Mouse (Mus musculus) lung, embryonic 16.5 days (tissue): ENCODE measurements at regions not wholly inside any gene's neighbourhood (a gene's known extent, or its start where the extent isn't known, plus 50 kb on each side); places are given as distances from the start of the nearest gene placed in this dataset.
"Not testable (repeated sequence)": the region's sequence is repeated elsewhere in the genome, so short reads cannot be mapped to it uniquely, and the experiment has no call there.

Source experiments
- ATAC-seq: fragments of 200-750 bp; cut with Nextera tagmentation; 2 replicates; pipeline ENCODE4 v1.8.0; 2017; ENCODE audit warnings: low read depth, mild to moderate bottlenecking, moderate library complexity
- H3K27ac ChIP-seq: fragments of 300-500 bp; sonication (generic); 2 replicates; pipeline ENCODE4 v1.5.1; 2014; ENCODE audit warnings: mild to moderate bottlenecking, control low read depth, low read length
- H3K27me3 ChIP-seq: fragments of 300-500 bp; sonication (generic); 2 replicates; pipeline ENCODE4 v1.6.1; 2014; ENCODE audit warnings: low read depth, low read length, mixed read lengths; ENCODE audit not compliant: control insufficient read depth, insufficient read depth
- H3K36me3 ChIP-seq: fragments of 300-500 bp; sonication (generic); 2 replicates; pipeline ENCODE4 v1.6.1; 2014; ENCODE audit warnings: low read length; ENCODE audit not compliant: control insufficient read depth, insufficient read depth
- H3K4me1 ChIP-seq: fragments of 300-500 bp; sonication (generic); replicated peaks from 2 replicates; pipeline ENCODE4 v1.6.1; 2014; ENCODE audit warnings: low read length, mixed read lengths; ENCODE audit not compliant: control insufficient read depth, insufficient read depth
- H3K4me2 ChIP-seq: fragments of 300-500 bp; sonication (generic); 2 replicates; pipeline ENCODE4 v1.6.1; 2014; ENCODE audit warnings: low read depth, low read length, control low read depth
- H3K4me3 ChIP-seq: fragments of 300-500 bp; sonication (generic); 2 replicates; pipeline ENCODE4 v1.5.1; 2014; ENCODE audit warnings: mild to moderate bottlenecking, low read length, control low read depth
- H3K9ac ChIP-seq: fragments of 300-500 bp; sonication (generic); 2 replicates; pipeline ENCODE4 v1.6.1; 2014; ENCODE audit warnings: low read length, control low read depth
- H3K9me3 ChIP-seq: fragments of 300-500 bp; sonication (generic); 2 replicates; pipeline ENCODE4 v1.6.1; 2016; ENCODE audit warnings: low read length; ENCODE audit not compliant: control insufficient read depth
- WGBS: fragments of 180-500 bp; shearing (Covaris S2); extraction: QIAGEN DNeasy Blood & Tissue Kit; methylation state at CpG from one replicate; pipeline ENCODE4 v1.1.7; 2014; 5-methylcytosine and 5-hydroxymethylcytosine counted together

DNA sequence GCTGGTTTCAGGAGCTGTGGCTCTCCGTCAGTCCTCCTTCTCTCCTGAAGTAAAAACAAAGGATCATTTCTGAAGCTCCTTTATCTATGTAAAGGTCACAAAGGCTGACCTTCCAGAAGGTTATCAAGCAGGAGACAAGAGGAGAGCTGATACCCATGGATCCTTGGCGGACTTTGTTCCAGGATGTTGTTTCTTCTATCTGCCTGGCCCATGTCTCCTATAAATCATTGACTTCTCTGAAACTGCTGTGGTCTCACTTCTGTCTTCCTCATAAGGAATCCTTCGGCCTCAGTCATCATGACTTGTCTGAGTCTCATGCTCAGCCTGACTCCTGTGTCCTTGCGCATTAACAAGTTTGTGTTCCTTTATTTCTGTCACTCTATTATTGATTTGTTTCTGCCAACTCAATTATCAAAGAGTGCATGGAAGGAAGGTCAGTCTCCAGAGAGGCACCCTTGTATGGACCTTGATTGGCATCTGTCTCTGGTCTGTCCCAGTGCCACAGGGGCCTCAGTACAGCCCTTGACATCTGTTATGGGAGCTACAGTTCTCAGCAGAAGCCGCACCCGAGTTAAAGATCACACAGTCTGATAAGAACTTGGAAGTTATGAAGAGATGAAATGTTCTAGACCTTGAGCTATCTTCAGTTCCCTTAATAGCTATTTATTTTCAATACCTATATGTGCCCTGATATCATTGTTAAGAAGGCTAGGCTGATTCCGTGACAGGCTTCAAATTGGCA is 53.2 kb upstream of the Dazl start:
- no peak for ATAC-seq
- Histone ChIP-seq H3K9ac (no peak overlapping the region), H3K4me2 (no peak overlapping the region), H3K36me3 (no peaks in the 10 kb centered on the region), H3K4me3 (no peak overlapping the region), H3K4me1 (no peaks in the 10 kb centered on the region), H3K27ac (no peak overlapping the region), H3K9me3 (no peaks in the 10 kb centered on the region), H3K27me3 (no peaks in the 10 kb centered on the region)
- 74% methylated on average over 7 of the region's 7 CpGs for WGBS

GRCm38 (mm10) chr17:50353818-50354217 is 60.4 kb upstream of the Dazl start:
- H3K4me3 ChIP-seq, ATAC-seq, H3K27me3 ChIP-seq, H3K9me3 ChIP-seq, H3K4me1 ChIP-seq, H3K4me2 ChIP-seq, H3K9ac ChIP-seq, H3K36me3 ChIP-seq, H3K27ac ChIP-seq: not testable (repeated sequence)
- 57% methylated on average over 2 of the region's 2 CpGs for WGBS

DNA sequence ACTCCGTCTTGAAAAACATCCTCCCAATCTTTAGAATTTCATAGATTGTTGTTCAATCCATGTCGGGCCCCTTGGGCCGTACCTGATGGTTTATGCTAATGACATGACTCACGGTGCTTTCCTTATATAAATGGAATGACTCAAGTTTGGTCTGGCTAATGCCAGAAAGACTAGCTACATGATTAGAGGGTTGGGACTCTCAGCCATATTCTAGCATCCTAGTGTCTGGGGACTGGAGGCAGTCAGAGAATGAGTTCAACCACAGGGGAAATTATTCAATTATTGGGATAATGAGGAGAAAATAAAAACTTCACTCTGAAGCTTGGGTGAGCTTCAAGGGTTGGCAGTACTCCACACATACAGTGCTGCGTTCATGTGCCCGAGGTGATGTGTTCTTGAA is 60.9 kb upstream of the Dazl start:
- 86% methylated on average over 6 of the region's 6 CpGs for WGBS
- no peaks in the 10 kb centered on the region for H3K9me3 ChIP-seq
- no peak overlapping the region for H3K4me2 ChIP-seq
- no peak overlapping the region for H3K27ac ChIP-seq
- ATAC-seq, result no peak
- H3K36me3 ChIP-seq, result no peaks in the 10 kb centered on the region
- H3K9ac ChIP-seq, result no peak overlapping the region
- H3K4me1 ChIP-seq, result no peaks in the 10 kb centered on the region
- no peak overlapping the region for H3K4me3 ChIP-seq
- H3K27me3 ChIP-seq, result no peaks in the 10 kb centered on the region

- Histone ChIP-seq H3K27ac (no peak overlapping the region), H3K4me1 (no peaks in the 10 kb centered on the region), H3K36me3 (no peaks in the 10 kb centered on the region), H3K4me3 (no peak overlapping the region), H3K9ac (no peak overlapping the region), H3K9me3 (no peaks in the 10 kb centered on the region), H3K27me3 (no peaks in the 10 kb centered on the region), H3K4me2 (no peak overlapping the region)
- no peak for ATAC-seq
- 71% methylated on average over 8 of the region's 9 CpGs for WGBS
Observed at GRCm38 (mm10) chr17:50361657-50362233, 68.3 kb upstream of the Dazl start.

DNA sequence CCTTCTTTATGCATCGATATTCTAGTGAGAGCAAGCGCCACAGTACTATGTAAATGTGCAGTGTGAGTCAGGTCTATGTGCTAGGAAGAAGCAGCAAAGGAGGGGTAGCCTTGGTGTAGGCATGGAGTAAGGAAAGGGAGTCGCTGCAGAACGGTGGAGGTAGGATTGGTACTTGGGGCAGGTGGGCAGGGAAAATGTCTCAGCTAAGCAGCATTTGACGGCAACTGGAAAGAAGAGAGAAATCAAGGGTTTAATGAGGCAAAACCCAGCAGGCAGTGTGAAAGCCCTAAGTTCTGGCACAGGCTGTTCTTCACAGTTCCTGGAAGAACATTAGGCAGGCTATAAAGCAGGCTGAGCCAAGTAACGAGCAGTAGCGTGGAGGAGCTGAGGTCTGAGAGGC is 72.0 kb upstream of the Dazl start:
- no peak overlapping the region for H3K4me3 ChIP-seq
- H3K4me2 ChIP-seq, result no peak overlapping the region
- H3K27me3 ChIP-seq, result no peaks in the 10 kb centered on the region
- H3K9me3 ChIP-seq, result no peaks in the 10 kb centered on the region
- no peak overlapping the region for H3K27ac ChIP-seq
- ATAC-seq, result no peak
- no peaks in the 10 kb centered on the region for H3K36me3 ChIP-seq
- H3K9ac ChIP-seq, result no peak overlapping the region
- WGBS, result 88% methylated on average over 7 of the region's 7 CpGs
- no peaks in the 10 kb centered on the region for H3K4me1 ChIP-seq

DNA sequence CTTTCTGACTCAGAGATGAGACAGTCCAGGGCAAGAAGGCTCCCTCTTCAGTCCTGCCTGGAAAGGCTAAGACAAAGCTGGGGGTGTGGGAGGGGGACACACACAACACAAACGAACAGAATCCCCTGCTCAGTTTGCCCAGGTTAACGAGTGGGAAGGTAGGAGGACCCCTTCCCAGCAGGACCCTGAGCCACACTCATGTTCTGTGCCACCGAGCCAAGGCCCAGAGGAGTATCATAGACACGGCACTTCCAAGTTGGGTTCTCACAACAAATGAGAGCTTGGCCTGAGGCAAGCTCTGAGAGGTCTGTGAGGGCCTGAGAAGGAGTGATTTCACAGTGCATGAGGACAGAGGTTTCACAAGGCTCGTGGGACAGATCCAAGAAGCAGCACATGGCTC is 72.7 kb upstream of the Dazl start:
- H3K4me3 ChIP-seq, result no peak overlapping the region
- WGBS, result 69% methylated on average over 5 of the region's 5 CpGs
- no peak overlapping the region for H3K4me2 ChIP-seq
- ATAC-seq, result no peak
- no peaks in the 10 kb centered on the region for H3K9me3 ChIP-seq
- H3K4me1 ChIP-seq, result no peaks in the 10 kb centered on the region
- no peak overlapping the region for H3K27ac ChIP-seq
- H3K36me3 ChIP-seq, result no peaks in the 10 kb centered on the region
- no peak overlapping the region for H3K9ac ChIP-seq
- H3K27me3 ChIP-seq, result no peaks in the 10 kb centered on the region

DNA sequence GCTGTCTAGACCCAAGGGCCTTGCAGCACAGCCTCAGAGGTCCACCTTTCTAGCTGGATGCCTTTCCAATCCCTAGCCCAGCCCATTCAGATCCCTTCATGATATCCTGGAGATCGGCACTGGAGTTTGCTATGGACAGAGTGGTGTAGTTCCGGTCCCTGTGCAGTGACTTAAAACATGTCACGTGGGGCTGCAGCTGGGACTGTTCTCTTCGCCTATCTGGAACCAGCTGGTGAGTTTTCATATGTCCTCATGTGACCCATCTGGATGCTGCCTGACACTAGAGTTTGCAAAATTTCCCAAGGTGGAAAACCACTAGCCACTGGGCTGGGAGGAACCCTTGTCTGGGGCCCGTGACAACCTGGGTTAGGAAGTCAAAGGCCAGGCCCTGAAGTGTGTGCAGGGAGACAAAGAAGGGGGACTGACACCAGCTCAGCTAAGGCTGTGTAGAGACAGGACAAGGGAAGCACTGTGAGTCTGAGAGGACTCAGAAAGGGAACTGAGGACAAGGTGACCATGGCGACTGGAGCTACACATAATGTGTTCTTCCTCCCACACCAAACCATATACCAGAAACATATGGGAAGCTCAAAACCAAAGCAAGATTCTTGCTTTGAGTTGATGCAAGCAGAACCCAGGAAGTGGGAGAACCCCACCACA is 75.9 kb upstream of the Dazl start:
- no peaks in the 10 kb centered on the region for H3K36me3 ChIP-seq
- H3K27ac ChIP-seq, result no peak overlapping the region
- no peak overlapping the region for H3K4me3 ChIP-seq
- no peaks in the 10 kb centered on the region for H3K27me3 ChIP-seq
- no peak for ATAC-seq
- 70% methylated on average over 6 of the region's 6 CpGs for WGBS
- H3K9me3 ChIP-seq, result no peaks in the 10 kb centered on the region
- no peak overlapping the region for H3K9ac ChIP-seq
- H3K4me2 ChIP-seq, result no peak overlapping the region
- no peaks in the 10 kb centered on the region for H3K4me1 ChIP-seq

- Histone ChIP-seq H3K9ac (no peak overlapping the region), H3K4me1 (no peaks in the 10 kb centered on the region), H3K9me3 (no peaks in the 10 kb centered on the region), H3K27me3 (no peaks in the 10 kb centered on the region), H3K27ac (no peak overlapping the region), H3K4me3 (no peak overlapping the region), H3K4me2 (no peak overlapping the region), H3K36me3 (no peaks in the 10 kb centered on the region)
- ATAC-seq, result no peak
- 92% methylated on average over 1 of the region's 1 CpGs for WGBS
Observed at GRCm38 (mm10) chr17:50370484-50370883, 77.0 kb upstream of the Dazl start.

DNA sequence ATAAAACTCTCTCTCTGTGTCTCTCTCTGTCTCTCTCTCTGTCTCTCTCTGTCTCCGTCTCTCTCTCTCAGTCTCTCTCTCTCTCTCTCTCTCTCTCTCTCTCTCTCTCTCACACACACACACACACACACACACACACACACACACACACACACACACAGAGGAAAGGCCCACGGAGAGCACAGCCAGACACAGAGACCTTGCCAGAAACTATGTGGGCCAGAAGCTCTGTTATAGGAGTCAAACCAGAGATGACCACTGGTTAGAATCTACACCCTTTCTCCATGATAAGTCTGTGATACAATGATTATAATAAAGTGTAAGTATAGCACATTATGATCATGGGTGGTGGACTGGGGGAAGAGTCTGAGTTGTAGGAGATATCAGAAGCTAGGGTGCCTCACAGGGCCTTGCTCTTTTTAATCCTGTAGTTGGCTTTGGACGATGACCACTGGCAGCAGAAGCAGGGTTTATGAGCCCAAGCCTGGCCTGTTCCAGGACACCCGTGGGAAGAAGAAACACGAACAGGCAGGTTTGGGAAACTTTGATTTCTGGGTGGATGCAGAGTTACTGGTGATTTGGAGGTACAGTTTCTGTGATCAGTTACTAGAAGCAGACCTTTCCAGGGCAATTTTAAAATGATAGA is 80.2 kb upstream of the Dazl start:
- no peaks in the 10 kb centered on the region for H3K4me1 ChIP-seq
- WGBS, result 72% methylated on average over 5 of the region's 5 CpGs
- H3K27ac ChIP-seq, result no peak overlapping the region
- H3K4me3 ChIP-seq, result no peak overlapping the region
- no peaks in the 10 kb centered on the region for H3K27me3 ChIP-seq
- H3K36me3 ChIP-seq, result no peaks in the 10 kb centered on the region
- no peak overlapping the region for H3K4me2 ChIP-seq
- no peak overlapping the region for H3K9ac ChIP-seq
- no peaks in the 10 kb centered on the region for H3K9me3 ChIP-seq
- no peak for ATAC-seq
